Mouse (Mus musculus) C2C12 (cell line): ENCODE results near the gene Pam.

ENCODE experiments used
- CEBPB ChIP-seq: IDR thresholded peaks from one replicate; pipeline ENCODE4 v1.6.1; 2011; ENCODE audit warnings: low read depth, mild to moderate bottlenecking, control low read depth, moderate library complexity
- CTCF ChIP-seq: IDR thresholded peaks from one replicate; pipeline ENCODE4 v1.5.1; 2011; ENCODE audit not compliant: control insufficient read depth, insufficient read depth, insufficient read length
- MAX ChIP-seq: IDR thresholded peaks from one replicate; pipeline ENCODE4 v1.6.1; 2011; ENCODE audit warnings: mild to moderate bottlenecking, control low read depth
- MYOG ChIP-seq: IDR thresholded peaks from one replicate; pipeline ENCODE4 v1.6.1; 2011; ENCODE audit not compliant: control insufficient read depth, insufficient read length; ENCODE audit errors: extremely low read depth
- USF1 ChIP-seq: IDR thresholded peaks from one replicate; pipeline ENCODE4 v1.6.1; 2011; ENCODE audit warnings: low read depth, mild to moderate bottlenecking, control low read depth, moderate library complexity

GRCm38 (mm10) chr1:97821282-97821681 is 274.2 kb downstream of the Pam start:
- TF ChIP-seq CEBPB (no peak), CTCF (no peak), USF1 (no peak), MAX (no peak), MYOG (no peak)
